Mouse (Mus musculus) embryo, embryonic 10.5 days (tissue): Measurements from ENCODE around the gene Mapk8ip3.

Source experiments
- DNase-seq: peaks from one replicate; pipeline ENCODE4 v3.0.0-alpha.2; 2015; ENCODE audit warnings: low spot score

The Mapk8ip3 gene

GRCm38 (mm10) chr17:24885356-24886133, 51.2 kb downstream of the Mapk8ip3 start:
- DNase-seq, result no peak

- no peak for DNase-seq
These were observed 52.4 kb downstream of the Mapk8ip3 start for GRCm38 (mm10) chr17:24884391-24884790.

DNA sequence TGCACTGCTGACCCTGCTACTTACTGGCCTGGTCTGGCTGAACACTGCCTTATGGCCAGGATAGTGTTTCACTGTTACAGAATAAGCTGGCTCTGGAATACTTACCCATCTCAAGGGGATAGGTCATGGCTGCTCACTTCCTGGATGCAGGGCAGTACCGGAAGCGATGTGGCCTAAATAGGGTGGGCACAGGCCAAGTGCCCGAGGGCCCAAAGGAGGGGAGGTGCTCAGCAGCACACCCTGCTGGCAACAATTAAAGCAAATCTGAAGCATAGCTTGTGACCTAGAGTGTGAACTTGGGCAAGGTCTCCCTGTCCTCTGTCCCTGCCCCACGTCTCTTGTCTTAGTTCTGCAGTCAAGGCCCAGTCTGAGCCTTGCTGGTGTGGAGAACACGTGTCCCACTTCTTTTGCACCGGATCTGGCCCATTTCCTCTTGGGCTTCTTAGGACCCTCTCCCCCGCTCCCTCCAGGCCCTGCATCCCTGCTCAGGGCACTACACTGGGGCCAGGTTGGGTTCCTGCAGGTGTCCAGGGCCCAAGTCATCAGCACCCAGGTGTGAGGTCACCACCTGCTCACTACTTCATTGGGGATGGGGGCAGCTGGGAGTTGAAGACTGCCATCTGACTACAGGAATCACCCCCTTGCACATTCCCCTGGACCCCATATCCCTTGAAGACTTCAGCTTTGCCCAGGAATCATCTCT, 54.9 kb downstream of the Mapk8ip3 start:
- DNase-seq, result peak; percentile 61

DNA sequence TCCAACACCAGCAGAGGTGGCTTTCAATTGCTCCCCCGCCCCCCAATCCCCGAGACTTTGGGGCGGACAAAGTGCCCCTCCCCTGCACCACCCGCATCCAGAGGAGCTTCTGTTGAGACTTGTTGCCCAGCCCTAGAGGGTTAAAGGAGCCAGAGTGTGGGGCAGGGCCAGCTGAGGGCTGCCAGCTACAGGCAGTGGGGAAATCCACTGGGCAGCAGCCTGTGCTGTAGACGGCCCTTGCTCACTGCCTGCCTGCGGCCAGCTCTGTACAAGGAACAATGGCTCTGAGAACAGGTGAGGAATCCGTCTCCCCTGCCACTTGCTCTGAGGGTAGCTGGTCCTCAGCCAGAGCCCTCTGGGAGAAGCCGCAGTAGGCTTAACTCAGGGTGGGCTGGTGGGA, 58.2 kb downstream of the Mapk8ip3 start:
- DNase-seq, result no peak

GRCm38 (mm10) chr17:24878117-24878397, 58.7 kb downstream of the Mapk8ip3 start:
- peak; percentile 12 for DNase-seq

DNA sequence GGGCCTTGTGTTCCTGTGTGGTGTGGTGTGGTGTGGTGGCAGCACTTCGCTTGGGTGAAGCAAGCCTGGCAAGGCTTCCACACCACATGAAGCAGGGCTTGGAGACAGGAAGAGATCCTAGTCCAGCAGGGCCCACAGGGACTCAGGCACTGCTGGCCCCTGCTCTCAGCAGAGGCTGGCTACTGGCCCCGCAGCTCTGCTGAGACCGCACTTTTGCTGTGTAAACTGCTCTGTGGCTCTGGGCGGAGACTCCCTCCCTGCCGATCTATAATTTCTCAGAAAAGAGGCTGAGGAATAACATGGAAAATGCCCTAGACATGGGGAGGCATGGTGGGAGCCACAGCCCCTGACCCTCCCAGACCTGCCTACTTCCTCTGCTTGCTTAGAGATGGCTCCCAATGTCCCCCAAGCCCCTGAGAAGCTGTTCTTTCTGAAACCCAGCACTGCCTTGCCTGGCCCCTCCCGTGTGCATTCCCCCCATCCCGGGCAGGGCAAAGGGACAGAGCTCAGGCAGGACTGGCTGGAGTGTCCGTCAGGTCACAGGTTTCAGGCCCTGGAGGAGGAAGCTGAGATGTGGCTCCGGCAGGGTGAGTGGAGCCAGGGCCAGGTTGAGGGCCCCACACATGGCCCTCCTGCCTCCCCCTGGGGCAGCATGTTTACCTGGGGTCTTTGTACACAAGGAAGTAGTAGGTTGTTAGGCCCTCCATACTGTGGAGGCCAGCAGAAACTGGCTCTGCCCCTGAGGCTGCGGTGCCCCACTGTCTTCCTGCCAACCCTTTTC, 59.3 kb downstream of the Mapk8ip3 start:
- DNase-seq, result no peak

DNA sequence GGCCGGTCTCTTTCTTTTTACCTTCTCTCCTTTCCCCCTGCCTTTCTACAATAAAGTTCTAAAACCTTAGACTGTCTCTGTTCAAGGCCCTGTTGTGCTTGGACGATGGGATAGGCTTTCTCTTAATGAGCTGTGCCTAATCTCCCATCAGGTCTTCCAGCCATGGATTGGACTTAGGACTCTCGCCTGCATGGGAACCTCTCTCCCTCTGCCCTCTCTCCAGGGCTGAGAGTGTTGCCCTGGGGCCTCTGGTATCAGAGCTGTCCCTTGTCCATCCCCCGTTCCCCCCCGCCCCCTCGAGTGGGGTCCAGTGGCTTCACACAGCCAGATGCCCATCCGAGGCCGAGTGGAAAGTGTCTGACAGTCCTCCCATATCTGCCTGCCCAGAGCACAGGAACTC, 61.8 kb downstream of the Mapk8ip3 start:
- DNase-seq, result no peak

GRCm38 (mm10) chr17:24874405-24874745, 62.4 kb downstream of the Mapk8ip3 start:
- DNase-seq, result no peak

DNA sequence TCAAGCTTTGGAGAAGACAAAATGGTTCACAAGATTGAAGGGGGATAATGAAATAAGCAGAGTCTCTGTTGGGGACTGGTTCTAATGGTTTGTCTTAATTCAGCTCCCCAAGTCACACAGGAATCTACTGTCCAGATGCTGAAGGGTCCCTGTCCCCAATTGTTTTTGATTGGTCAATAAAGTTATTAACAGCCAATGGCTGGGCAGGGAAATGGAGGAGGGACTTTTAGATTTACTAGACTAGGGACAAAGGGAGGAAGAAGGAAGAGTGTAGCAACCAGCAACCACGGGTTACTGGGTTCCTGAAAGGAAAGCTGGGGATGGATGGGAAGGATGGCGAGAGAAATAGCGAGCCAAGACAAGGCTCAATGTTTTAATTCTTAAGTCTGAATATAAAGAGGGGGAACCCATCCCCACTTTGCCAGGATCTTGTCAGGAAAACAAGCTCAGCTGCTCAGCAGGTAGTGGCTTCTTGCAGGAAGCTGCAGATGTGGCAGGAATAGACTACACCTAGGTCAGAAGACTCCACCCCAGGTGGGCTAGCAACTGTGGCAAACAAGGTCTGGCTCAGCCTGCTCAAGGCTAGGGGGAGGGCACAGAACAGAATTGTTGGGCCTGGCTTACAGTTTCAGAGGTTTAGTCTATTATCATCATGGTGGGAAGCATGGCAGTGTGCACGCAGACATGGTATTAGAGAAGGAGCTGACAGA, 62.9 kb downstream of the Mapk8ip3 start:
- no peak for DNase-seq

GRCm38 (mm10) chr17:24867914-24868313, 68.9 kb downstream of the Mapk8ip3 start:
- no peak for DNase-seq

DNA sequence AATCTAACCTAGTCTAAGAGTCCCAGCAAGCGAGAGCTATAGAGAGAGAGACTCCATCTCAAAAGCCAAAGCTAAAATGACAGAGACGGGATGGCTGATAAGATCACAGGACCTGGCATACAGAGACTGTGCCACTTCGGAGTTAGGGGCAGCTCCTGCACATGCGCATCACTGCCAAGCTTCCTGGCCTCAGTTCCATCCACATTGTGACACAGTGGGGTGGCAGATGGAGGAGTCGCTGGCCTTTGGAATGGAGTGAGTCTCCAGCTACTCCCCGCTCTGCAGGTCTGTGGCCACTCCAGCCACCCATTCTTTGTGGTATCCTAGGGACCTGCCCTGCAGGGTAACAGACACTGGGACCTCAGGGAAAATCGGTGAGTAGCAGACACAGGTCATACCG, 71.0 kb downstream of the Mapk8ip3 start, which contains the start of gene Igfals:
Igfals (plus strand) TSS at position 222 of the 400 bp plus-strand sequence.
- no peak for DNase-seq

DNA sequence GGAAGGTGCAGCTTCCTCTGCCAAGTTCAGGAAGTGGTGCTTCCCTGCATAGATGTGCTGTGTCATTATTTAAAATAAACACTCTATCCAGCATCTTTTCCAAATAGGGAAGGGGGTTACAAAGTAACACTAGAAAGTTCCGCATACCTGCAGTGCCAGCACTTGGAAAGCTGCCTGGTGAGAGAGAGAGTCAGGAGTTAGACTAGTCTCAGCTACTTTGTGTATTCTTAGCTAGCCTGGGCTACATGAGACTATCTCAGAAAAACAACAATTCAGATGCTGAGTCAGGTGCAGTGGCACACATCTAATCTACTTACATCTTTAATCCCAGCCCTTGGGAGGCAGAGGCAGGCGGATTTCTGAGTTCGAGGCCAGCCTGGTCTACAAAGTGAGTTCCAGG, 75.0 kb downstream of the Mapk8ip3 start:
- no peak for DNase-seq

- DNase-seq, result no peak
These were observed 76.7 kb downstream of the Mapk8ip3 start for GRCm38 (mm10) chr17:24860076-24860475.

GRCm38 (mm10) chr17:24858967-24859366, 77.8 kb downstream of the Mapk8ip3 start:
- no peak for DNase-seq

GRCm38 (mm10) chr17:24857831-24858470, 78.8 kb downstream of the Mapk8ip3 start:
- no peak for DNase-seq

GRCm38 (mm10) chr17:24856589-24856988, 80.2 kb downstream of the Mapk8ip3 start:
- no peak for DNase-seq

- no peak for DNase-seq
These were observed 80.8 kb downstream of the Mapk8ip3 start for GRCm38 (mm10) chr17:24855838-24856464.

DNA sequence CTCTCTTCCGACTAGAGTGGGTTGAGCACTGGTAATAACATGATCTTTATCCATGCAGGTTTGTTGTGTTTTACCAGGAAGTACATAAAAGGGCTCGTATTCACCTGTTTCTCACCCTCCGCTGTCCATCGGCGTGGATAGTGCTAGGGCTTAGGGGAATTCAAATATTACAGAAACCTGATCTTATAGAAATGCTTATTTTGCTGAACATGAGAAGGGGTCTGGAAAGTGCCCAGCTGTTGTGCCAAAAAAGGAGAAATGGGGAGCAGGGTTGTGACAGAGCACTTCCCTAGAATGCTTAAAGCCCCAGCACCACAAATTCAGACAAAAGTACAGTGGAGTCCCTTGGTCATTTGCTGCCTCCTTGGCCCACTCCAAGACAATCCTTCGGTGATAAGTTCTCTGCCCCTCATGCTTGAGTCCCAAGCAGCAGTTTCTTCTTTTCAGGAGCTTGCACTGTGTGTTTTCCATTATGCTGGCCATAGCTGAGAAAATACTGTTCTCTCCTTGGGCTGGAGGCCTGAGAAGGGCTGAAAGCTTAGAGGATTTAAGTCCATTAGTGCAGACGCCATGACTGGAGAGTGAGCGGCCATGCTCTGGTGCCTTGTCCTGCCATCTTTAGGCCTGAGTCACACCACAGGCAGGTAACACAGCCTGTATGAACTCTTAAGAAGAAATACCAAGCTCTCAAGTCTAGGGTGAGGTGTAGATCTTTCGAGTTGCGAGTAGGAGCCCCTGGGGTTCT, 85.2 kb downstream of the Mapk8ip3 start:
- no peak for DNase-seq

- DNase-seq, result no peak
These were observed 86.0 kb downstream of the Mapk8ip3 start for GRCm38 (mm10) chr17:24850773-24851127.

DNA sequence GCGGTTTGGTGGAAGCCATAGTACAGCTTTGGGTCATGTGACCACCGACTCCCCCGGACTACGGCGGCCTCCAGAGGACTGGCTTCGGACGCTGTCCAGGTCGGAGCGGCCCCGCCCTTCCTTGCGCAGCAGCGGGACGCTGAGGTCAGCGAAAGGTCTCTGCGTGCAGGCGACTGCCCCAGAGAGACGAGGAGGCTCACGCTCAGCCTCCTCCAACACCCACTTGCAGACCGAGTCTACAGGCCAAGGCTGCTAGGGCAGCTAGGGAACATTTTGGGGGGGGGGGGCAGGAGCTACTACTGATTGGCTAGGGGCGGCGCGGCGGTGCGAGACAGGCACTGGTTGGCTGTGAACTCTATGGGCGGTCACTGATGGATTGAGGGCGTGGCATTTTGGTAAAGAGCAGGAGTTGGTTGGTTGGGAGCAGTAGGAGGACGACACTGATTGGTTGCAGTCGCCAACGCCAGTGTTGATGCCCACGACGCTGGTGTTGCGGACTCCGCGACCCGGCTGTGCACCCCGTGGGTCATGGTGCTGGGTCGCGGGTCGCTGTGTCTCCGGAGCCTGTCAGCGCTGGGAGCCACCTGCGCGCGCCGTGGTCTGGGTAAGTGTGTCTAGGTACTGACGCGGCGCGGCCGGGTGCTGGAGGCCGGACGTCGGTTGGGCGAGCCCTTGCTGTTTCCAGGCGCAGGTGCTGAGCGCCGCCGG, 86.6 kb downstream of the Mapk8ip3 start, which contains the start of gene Fahd1:
Fahd1 (minus strand) TSS at position 300 of the 708 bp plus-strand sequence.
- peak; percentile 99 for DNase-seq
